Mouse (Mus musculus): ENCODE measurements at regions not wholly inside any gene's neighbourhood (a gene's known extent, or its start where the extent isn't known, plus 50 kb on each side); places are given as distances from the start of the nearest gene placed in this dataset.

- no peak for TF ChIP-seq CTCF (IDR thresholded peaks at IDR 0.05; ENCODE audit: low read depth)
- TF ChIP-seq EP300 (IDR thresholded peaks at IDR 0.05; ENCODE audit: low read depth), result no peak
Observed at GRCm38 (mm10) chr14:58607734-58608133, 535.0 kb downstream of the 1700129C05Rik start.

Measured in heart, postnatal 0 days (tissue).